Mouse (Mus musculus): Measurements from ENCODE around the gene Ccdc115. TPM values are rescaled to one million over a fixed set of nuclear protein-coding genes. Genes with fewer than 3 reads are reported as not detected.

The Ccdc115 gene
- polyA plus RNA-seq (2012; rRNA removed): 19.2 and 25.7 TPM in 2 replicates

GRCm38 (mm10) chr1:34439215-34439960 lies at the start of gene Ccdc115, which contains the start of gene Imp4:
TSS of gene Ccdc115 (minus strand) at chr1:34439672.
TSS of gene Imp4 (plus strand) at chr1:34439851.
- under 1% methylated on average over 48 of the region's 48 CpGs for WGBS

GRCm38 (mm10) chr1:34487383-34487782 lies 47.9 kb upstream of the Ccdc115 start:
- Histone ChIP-seq H3K4me1 (ENCODE audit: control insufficient read depth, insufficient read depth, insufficient read length) (peaks cover 14% of the 10 kb centered on the region; the same call in 1 of the 2 replicates), H3K27ac (ENCODE audit: insufficient read depth, low read length) (no peak overlapping the region), H3K36me3 (ENCODE audit: control insufficient read depth, insufficient read depth, low read length) (no peaks in the 10 kb centered on the region), H3K4me3 (ENCODE audit: extremely low read depth, insufficient read depth, insufficient read length) (no peak overlapping the region), H3K27me3 (ENCODE audit: control insufficient read depth, insufficient read depth, low read length) (no peaks in the 10 kb centered on the region)
- DNase-seq (ENCODE audit: low read depth in 1 of 2, low spot score in 2 of 2): no peak
- 89% methylated on average over 3 of the region's 3 CpGs for WGBS
- TF ChIP-seq CTCF (IDR thresholded peaks at IDR 0.05; ENCODE audit: extremely low read depth, insufficient read depth, insufficient read length, insufficient replicate concordance) (no peak), POLR2A (IDR thresholded peaks at IDR 0.05; ENCODE audit: low read depth, low read length) (no peak)

More at GRCm38 (mm10) chr1:34439215-34439960, at the start of gene Ccdc115, which contains the start of gene Imp4:
- peak within 1 kb of the TSS; percentile 67 for H3K27ac ChIP-seq (ENCODE audit: insufficient read depth, low read length)
- H3K4me3 ChIP-seq (ENCODE audit: extremely low read depth, insufficient read depth, insufficient read length): peak within 1 kb of the TSS; percentile 78
- peak; percentile 92 to 99 for DNase-seq (ENCODE audit: low read depth in 1 of 2, low spot score in 2 of 2)
- TF ChIP-seq POLR2A (IDR thresholded peaks at IDR 0.05; ENCODE audit: low read depth, low read length): peak; percentile 68
- TF ChIP-seq CTCF (IDR thresholded peaks at IDR 0.05; ENCODE audit: extremely low read depth, insufficient read depth, insufficient read length, insufficient replicate concordance): no peak
- H3K36me3 ChIP-seq (ENCODE audit: control insufficient read depth, insufficient read depth, low read length): peaks cover 17% of the 10 kb centered on the region
- H3K4me1 ChIP-seq (ENCODE audit: control insufficient read depth, insufficient read depth, insufficient read length): peaks cover 3% of the 10 kb centered on the region; the same call in 1 of the 2 replicates
- no peaks in the 10 kb centered on the region for H3K27me3 ChIP-seq (ENCODE audit: control insufficient read depth, insufficient read depth, low read length)

GRCm38 (mm10) chr1:34485461-34486188 lies 46.2 kb upstream of the Ccdc115 start:
- TF ChIP-seq CTCF (IDR thresholded peaks at IDR 0.05; ENCODE audit: extremely low read depth, insufficient read depth, insufficient read length, insufficient replicate concordance) (peak; percentile 85; the same call in 1 of the 2 replicates), POLR2A (IDR thresholded peaks at IDR 0.05; ENCODE audit: low read depth, low read length) (no peak)
- H3K36me3 ChIP-seq (ENCODE audit: control insufficient read depth, insufficient read depth, low read length): no peaks in the 10 kb centered on the region
- no peaks in the 10 kb centered on the region for H3K27me3 ChIP-seq (ENCODE audit: control insufficient read depth, insufficient read depth, low read length)
- DNase-seq (ENCODE audit: low read depth in 1 of 2, low spot score in 2 of 2): peak; percentile 67 to 74
- H3K4me3 ChIP-seq (ENCODE audit: extremely low read depth, insufficient read depth, insufficient read length): peak overlapping the region; percentile 51
- 6% methylated on average over 25 of the region's 25 CpGs for WGBS
- H3K27ac ChIP-seq (ENCODE audit: insufficient read depth, low read length): peak overlapping the region; percentile 75
- peaks cover 27% of the 10 kb centered on the region for H3K4me1 ChIP-seq (ENCODE audit: control insufficient read depth, insufficient read depth, insufficient read length)

GRCm38 (mm10) chr1:34484470-34484869 lies 45.0 kb upstream of the Ccdc115 start:
- 42% methylated on average over 10 of the region's 10 CpGs for WGBS
- peak overlapping the region; percentile 20; the same call in 1 of the 2 replicates for H3K4me3 ChIP-seq (ENCODE audit: extremely low read depth, insufficient read depth, insufficient read length)
- DNase-seq (ENCODE audit: low read depth in 1 of 2, low spot score in 2 of 2): no peak

GRCm38 (mm10) chr1:34481920-34482669 lies 42.6 kb upstream of the Ccdc115 start:
- WGBS: 15% methylated on average over 5 of the region's 5 CpGs
- H3K27ac ChIP-seq (ENCODE audit: insufficient read depth, low read length): peak overlapping the region; percentile 30; the same call in 1 of the 2 replicates
- no peak overlapping the region for H3K4me3 ChIP-seq (ENCODE audit: extremely low read depth, insufficient read depth, insufficient read length)
- no peaks in the 10 kb centered on the region for H3K27me3 ChIP-seq (ENCODE audit: control insufficient read depth, insufficient read depth, low read length)
- no peak for TF ChIP-seq CTCF (IDR thresholded peaks at IDR 0.05; ENCODE audit: extremely low read depth, insufficient read depth, insufficient read length, insufficient replicate concordance)
- no peak for TF ChIP-seq POLR2A (IDR thresholded peaks at IDR 0.05; ENCODE audit: low read depth, low read length)
- DNase-seq (ENCODE audit: low read depth in 1 of 2, low spot score in 2 of 2): no peak
- no peaks in the 10 kb centered on the region for H3K36me3 ChIP-seq (ENCODE audit: control insufficient read depth, insufficient read depth, low read length)
- peaks cover 47% of the 10 kb centered on the region for H3K4me1 ChIP-seq (ENCODE audit: control insufficient read depth, insufficient read depth, insufficient read length)

More at GRCm38 (mm10) chr1:34484470-34484869, 45.0 kb upstream of the Ccdc115 start:
- TF ChIP-seq CTCF (IDR thresholded peaks at IDR 0.05; ENCODE audit: extremely low read depth, insufficient read depth, insufficient read length, insufficient replicate concordance) (no peak), POLR2A (IDR thresholded peaks at IDR 0.05; ENCODE audit: low read depth, low read length) (no peak)
- no peaks in the 10 kb centered on the region for H3K27me3 ChIP-seq (ENCODE audit: control insufficient read depth, insufficient read depth, low read length)
- H3K4me1 ChIP-seq (ENCODE audit: control insufficient read depth, insufficient read depth, insufficient read length): peaks cover 38% of the 10 kb centered on the region
- no peaks in the 10 kb centered on the region for H3K36me3 ChIP-seq (ENCODE audit: control insufficient read depth, insufficient read depth, low read length)
- peak overlapping the region; percentile 25; the same call in 1 of the 2 replicates for H3K27ac ChIP-seq (ENCODE audit: insufficient read depth, low read length)

GRCm38 (mm10) chr1:34480801-34481200 lies 41.3 kb upstream of the Ccdc115 start:
- H3K27ac ChIP-seq (ENCODE audit: insufficient read depth, low read length): peak overlapping the region; percentile 67
- no peak for DNase-seq (ENCODE audit: low read depth in 1 of 2, low spot score in 2 of 2)
- H3K27me3 ChIP-seq (ENCODE audit: control insufficient read depth, insufficient read depth, low read length): no peaks in the 10 kb centered on the region
- 10% methylated on average over 5 of the region's 5 CpGs for WGBS
- peaks cover 2% of the 10 kb centered on the region; the same call in 1 of the 2 replicates for H3K36me3 ChIP-seq (ENCODE audit: control insufficient read depth, insufficient read depth, low read length)
- H3K4me3 ChIP-seq (ENCODE audit: extremely low read depth, insufficient read depth, insufficient read length): no peak overlapping the region
- TF ChIP-seq CTCF (IDR thresholded peaks at IDR 0.05; ENCODE audit: extremely low read depth, insufficient read depth, insufficient read length, insufficient replicate concordance) (no peak), POLR2A (IDR thresholded peaks at IDR 0.05; ENCODE audit: low read depth, low read length) (no peak)
- peaks cover 47% of the 10 kb centered on the region for H3K4me1 ChIP-seq (ENCODE audit: control insufficient read depth, insufficient read depth, insufficient read length)
